Mouse (Mus musculus) kidney, adult 2 months (tissue): ENCODE measurements around the gene Dscam. TPM values are rescaled to one million over a fixed set of nuclear protein-coding genes. Genes with fewer than 3 reads are reported as not detected.

Experiments used
- DNase-seq: peaks from one replicate; pipeline ENCODE4 v3.0.0; 2021
- H3K27ac ChIP-seq: fragments of 200-500 bp; 2 replicates; pipeline ENCODE4 v1.5.1; 2012; ENCODE audit warnings: low read depth, low read length, control low read depth, inconsistent platforms; ENCODE audit not compliant: insufficient read depth
- H3K27me3 ChIP-seq: fragments of 200-500 bp; replicated peaks from 2 replicates; pipeline ENCODE4 v1.6.1; 2012; ENCODE audit warnings: mild to moderate bottlenecking, moderate library complexity, low read length, inconsistent platforms; ENCODE audit not compliant: control insufficient read depth, insufficient read depth
- H3K36me3 ChIP-seq: fragments of 200-500 bp; 2 replicates; pipeline ENCODE4 v1.6.1; 2012; ENCODE audit warnings: mild to moderate bottlenecking, moderate library complexity, low read length, inconsistent platforms; ENCODE audit not compliant: control insufficient read depth, insufficient read depth
- H3K4me1 ChIP-seq: fragments of 200-500 bp; 2 replicates; pipeline ENCODE4 v1.6.1; 2011; ENCODE audit warnings: low read length; ENCODE audit not compliant: control insufficient read depth, insufficient read depth
- H3K4me3 ChIP-seq: fragments of 200-500 bp; 2 replicates; pipeline ENCODE4 v1.5.1; 2011; ENCODE audit warnings: mild to moderate bottlenecking, low read depth, low read length, control low read depth; ENCODE audit not compliant: insufficient read depth
- CTCF ChIP-seq: fragments of 200-500 bp; conservative IDR thresholded peaks from 2 replicates; pipeline ENCODE4 v1.5.1; 2011; ENCODE audit warnings: low read depth, mild to moderate bottlenecking, control low read depth, low read length, moderate library complexity, mixed read lengths; ENCODE audit not compliant: insufficient read depth, insufficient read length
- POLR2A ChIP-seq: fragments of 200-500 bp; IDR thresholded peaks from one replicate; pipeline ENCODE4 v1.6.1; 2011; ENCODE audit warnings: low read depth, low read length, control low read depth
- WGBS: fragments of 180-500 bp; shearing (Covaris S2); methylation state at CpG from one replicate; pipeline ENCODE4 v1.1.7; 2018; 5-methylcytosine and 5-hydroxymethylcytosine counted together
- polyA plus RNA-seq: library from polyadenylated mRNA; depleted of rRNA; stranded (reverse); fragments of >200 nt; gene quantifications from 2 replicates; pipeline ENCODE4 v1.2.3, GENCODE M21; 2012

Gene Dscam
- polyA plus RNA-seq, 1 experiment = 0.06 TPM

DNA sequence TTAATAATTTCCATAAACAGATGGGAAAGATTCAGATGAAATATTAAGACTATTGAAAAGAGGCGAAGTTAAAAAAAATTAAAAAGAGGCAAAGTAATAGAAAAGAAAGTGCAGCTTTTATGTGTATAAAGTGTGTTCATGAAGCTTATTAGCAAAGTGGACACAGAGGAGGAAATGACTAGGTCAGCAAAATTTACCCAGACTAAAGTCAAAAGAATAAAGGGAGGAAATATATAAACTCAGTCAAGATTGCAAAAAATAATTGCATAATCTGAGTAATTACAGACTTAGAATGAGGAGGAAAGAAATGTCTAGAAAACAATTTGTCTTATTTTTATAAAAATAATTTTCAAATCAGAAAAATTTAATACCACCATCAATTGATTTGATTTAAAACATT, 396.3 kb downstream of the Dscam start:
- WGBS = 89% methylated on average over 1 of the region's 1 CpGs
- Histone ChIP-seq H3K27me3 (no peaks in the 10 kb centered on the region), H3K36me3 (no peaks in the 10 kb centered on the region), H3K27ac (no peak overlapping the region), H3K4me3 (no peak overlapping the region), H3K4me1 (no peaks in the 10 kb centered on the region)
- no peak for TF ChIP-seq CTCF
- TF ChIP-seq POLR2A = no peak
- DNase-seq = no peak

DNA sequence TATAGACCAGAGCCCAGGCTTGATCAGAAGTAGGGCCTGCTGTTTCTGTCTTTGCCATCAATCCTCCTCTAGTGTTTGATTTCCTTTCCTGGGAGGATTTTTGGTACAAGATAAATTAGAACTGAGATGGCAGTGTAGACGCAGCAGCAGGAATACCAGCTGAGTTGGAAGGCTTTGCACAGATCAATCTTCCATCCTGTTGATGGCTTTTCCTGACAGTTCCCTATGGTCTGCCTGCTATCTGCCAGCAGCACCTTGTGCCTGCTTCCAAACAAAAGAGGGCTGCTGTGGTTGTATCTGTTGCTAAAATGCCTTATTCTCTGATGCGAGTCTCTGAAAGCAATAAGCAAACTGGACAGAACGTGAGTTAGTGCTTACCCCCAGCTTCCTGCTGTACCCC, 402.6 kb downstream of the Dscam start:
- Histone ChIP-seq H3K4me1 (no peaks in the 10 kb centered on the region), H3K4me3 (no peak overlapping the region), H3K27ac (no peak overlapping the region), H3K27me3 (no peaks in the 10 kb centered on the region), H3K36me3 (no peaks in the 10 kb centered on the region)
- TF ChIP-seq CTCF (no peak), POLR2A (no peak)
- no peak for DNase-seq
- 62% methylated on average over 3 of the region's 3 CpGs for WGBS

DNA sequence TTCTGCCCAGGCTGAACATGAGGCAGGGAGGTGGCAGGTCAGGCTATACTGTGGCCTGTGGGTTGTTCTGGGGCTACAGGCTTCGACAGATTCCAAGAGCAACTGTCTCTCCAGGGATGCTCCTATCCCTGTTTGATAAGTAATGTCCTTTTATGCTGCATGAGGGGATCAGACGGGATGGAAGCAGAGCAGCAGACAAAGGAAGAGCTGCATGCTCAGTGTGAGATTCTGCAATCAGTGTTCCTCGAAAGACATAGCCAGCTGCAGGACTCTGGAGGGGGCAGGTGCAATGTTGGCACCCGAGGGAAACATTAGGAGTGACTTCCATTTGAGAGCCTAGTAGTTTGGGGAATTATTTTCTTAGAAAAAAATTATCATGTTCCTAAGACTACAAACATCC, 403.0 kb downstream of the Dscam start:
- H3K4me3 ChIP-seq = no peak overlapping the region
- no peaks in the 10 kb centered on the region for H3K36me3 ChIP-seq
- H3K27me3 ChIP-seq = no peaks in the 10 kb centered on the region
- no peak for DNase-seq
- WGBS = 51% methylated on average over 4 of the region's 4 CpGs
- TF ChIP-seq CTCF = no peak
- TF ChIP-seq POLR2A = no peak
- no peak overlapping the region for H3K27ac ChIP-seq
- no peaks in the 10 kb centered on the region for H3K4me1 ChIP-seq

DNA sequence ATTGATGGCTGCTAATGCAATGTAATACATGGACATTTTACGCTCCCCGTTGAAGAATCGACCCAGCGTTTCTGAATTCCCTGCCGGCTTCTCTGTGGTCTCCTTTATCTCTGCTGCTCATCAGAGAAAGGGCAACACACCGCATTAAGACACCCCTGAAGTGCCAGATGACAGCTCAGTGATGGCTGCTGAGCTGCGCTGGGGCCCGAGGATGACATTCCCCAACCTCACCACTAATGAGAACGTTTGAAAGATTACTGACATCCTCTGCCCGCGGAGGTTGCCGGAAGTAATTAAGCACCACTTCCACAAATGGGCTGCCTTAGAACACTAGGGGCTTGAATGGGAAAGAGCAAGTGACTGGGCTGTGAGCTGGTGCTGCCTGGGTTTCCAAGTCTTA, 409.3 kb downstream of the Dscam start:
- WGBS = 31% methylated on average over 12 of the region's 12 CpGs
- Histone ChIP-seq H3K27ac (no peak overlapping the region), H3K4me3 (no peak overlapping the region), H3K36me3 (no peaks in the 10 kb centered on the region), H3K4me1 (no peaks in the 10 kb centered on the region), H3K27me3 (no peaks in the 10 kb centered on the region)
- DNase-seq = no peak
- TF ChIP-seq CTCF = no peak
- no peak for TF ChIP-seq POLR2A

DNA sequence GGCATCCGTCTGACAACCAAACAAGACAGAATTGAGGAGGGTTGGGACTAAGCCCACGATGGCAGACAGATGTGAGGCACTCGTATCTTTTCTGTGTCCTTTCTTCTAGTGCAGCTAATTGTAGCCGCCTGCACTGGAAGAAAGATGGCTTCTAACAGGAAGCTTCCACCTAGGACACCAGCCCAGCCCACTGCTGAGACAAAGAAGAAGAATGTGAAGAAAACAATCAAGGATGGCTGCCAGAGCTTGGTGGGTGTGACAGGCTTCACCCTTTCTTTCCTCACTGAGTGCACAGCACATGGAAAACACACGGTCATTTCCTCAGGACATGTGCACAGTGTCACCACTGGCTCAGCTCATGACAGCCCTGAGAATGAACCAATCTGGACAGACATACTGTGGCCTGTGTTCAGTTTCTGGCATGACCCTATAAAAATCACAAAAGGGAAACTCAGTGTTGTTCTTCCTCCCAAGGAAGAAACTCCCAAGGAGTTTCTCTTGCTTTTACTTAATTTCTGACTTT, 411.4 kb downstream of the Dscam start:
- TF ChIP-seq POLR2A = no peak
- TF ChIP-seq CTCF = no peak
- Histone ChIP-seq H3K36me3 (no peaks in the 10 kb centered on the region), H3K27me3 (no peaks in the 10 kb centered on the region), H3K4me3 (no peak overlapping the region), H3K4me1 (no peaks in the 10 kb centered on the region), H3K27ac (no peak overlapping the region)
- WGBS = 61% methylated on average over 5 of the region's 5 CpGs
- DNase-seq = no peak

DNA sequence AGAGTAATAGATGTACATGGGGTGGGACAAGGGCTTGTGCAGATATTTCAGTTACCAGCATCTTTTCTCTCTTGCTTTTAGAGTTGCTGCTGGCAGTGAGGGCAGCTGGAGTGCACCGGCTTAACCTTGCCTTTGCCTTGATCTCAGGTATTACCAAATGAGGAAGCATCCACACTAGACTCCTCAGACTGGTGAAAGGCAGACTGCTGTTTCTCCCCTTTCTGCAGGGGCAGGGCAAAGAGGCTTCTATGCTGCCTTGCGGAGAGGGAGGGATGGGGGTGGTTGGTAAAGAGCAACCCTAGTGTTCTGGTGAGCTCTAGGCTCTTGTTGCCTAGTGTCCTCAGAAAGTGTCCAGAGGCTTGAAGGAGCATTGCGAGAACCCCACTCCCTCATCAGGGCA, 412.2 kb downstream of the Dscam start:
- DNase-seq = no peak
- Histone ChIP-seq H3K27ac (no peak overlapping the region), H3K27me3 (no peaks in the 10 kb centered on the region), H3K4me1 (no peaks in the 10 kb centered on the region), H3K36me3 (no peaks in the 10 kb centered on the region), H3K4me3 (no peak overlapping the region)
- 72% methylated on average over 3 of the region's 3 CpGs for WGBS
- TF ChIP-seq POLR2A (no peak), CTCF (no peak)

DNA sequence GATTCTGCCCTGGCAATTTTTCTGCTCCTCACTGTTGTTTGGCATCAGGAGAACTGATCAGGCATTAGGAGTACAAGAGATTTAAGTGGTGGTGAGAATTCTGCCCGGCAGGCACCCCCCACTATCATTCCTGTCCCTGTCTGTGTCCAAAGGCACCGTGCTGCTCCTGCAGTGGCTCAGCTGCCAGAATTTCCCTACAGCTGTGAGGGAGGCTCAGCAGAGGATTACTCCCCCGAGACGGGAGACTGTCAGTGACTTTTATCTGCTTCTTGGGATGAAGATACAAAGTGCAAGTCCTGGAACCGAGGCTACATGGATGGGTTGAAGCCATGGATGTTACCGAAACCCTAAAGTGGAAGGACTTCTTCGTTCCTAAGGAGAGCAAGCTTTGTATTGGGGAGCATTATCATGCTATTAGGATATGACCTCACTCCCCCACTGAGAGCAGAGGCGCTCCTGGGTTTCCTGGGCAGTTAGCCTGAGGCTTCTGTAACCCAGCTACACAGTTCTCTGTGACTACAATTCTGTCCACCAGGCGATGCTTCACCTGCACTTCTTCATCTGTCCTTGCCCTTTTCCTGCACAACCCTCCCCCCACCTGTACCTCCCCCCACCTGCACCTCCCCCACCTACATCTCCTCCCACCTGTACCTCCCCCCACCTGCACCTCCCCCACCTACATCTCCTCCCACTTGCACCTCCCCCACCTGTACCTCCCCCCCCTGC, 412.8 kb downstream of the Dscam start:
- H3K4me1 ChIP-seq = no peaks in the 10 kb centered on the region
- no peaks in the 10 kb centered on the region for H3K36me3 ChIP-seq
- TF ChIP-seq POLR2A (no peak), CTCF (no peak)
- DNase-seq = no peak
- no peak overlapping the region for H3K4me3 ChIP-seq
- WGBS = 6% methylated on average over 9 of the region's 9 CpGs
- H3K27ac ChIP-seq = no peak overlapping the region
- H3K27me3 ChIP-seq = no peaks in the 10 kb centered on the region
